Comparison of ENCODE assay signal across 13 mouse cellular contexts in the genomic region with DNA sequence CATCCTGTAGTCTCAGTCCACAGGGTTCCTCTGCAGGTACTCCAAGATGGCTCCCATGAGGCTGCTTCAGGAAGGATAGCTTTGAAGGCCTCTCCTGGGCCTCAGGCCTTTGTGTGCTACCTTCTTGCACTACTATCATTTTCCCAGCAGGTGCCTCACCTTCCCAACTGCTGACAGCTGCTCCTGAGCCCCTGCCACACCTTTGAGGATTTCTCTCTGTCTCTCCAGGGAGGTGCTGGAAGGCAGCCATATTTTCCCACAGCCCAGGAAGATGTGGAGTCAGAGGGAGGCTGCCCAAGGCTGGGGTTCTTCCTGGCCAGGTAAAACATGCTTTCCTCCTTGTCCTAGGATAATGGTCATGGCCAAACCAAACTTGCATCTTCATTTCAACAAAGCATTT.
DNase-seq lines count a peak whose midpoint lies in the region; ATAC-seq and TF ChIP-seq lines count a peak whose summit lies in the region.
"Had no signal": no experiment of that assay in that cellular context is flagged by ENCODE, and none has a peak within 500 bp of the region (broad histone marks: within the 10 kb centered on the region; RNA-seq: fewer than 3 reads in every experiment).

No protein-coding gene starts in this region.

- H3K9me3 ChIP-seq in embryonic facial prominence, embryonic 14.5 days (ENCODE audit: control insufficient read depth, low read length): no peaks in the 10 kb centered on the region
- H3K9me3 ChIP-seq in embryonic facial prominence, embryonic 10.5 days: no peaks in the 10 kb centered on the region
- no peaks in the 10 kb centered on the region for H3K9me3 ChIP-seq in forebrain, embryonic 12.5 days
- H3K9me3 ChIP-seq: embryonic facial prominence, embryonic 13.5 days; midbrain, embryonic 12.5 days had no signal

- H3K4me1 ChIP-seq in embryonic facial prominence, embryonic 14.5 days (ENCODE audit: control insufficient read depth, insufficient read depth, low read length): no peaks in the 10 kb centered on the region
- peaks cover 7% of the 10 kb centered on the region for H3K4me1 ChIP-seq in embryonic facial prominence, embryonic 10.5 days
- H3K4me1 ChIP-seq in forebrain, embryonic 12.5 days: peaks cover 5% of the 10 kb centered on the region; the same call in 1 of the 2 replicates
- H3K4me1 ChIP-seq: embryonic facial prominence, embryonic 13.5 days had no signal

- no peak for TF ChIP-seq POLR2A in brain, embryonic 14.5 days (IDR thresholded peaks at IDR 0.05; ENCODE audit: borderline replicate concordance, extremely low read depth, insufficient read depth, insufficient read length, poor library complexity, severe bottlenecking)

- H3K36me3 ChIP-seq in embryonic facial prominence, embryonic 14.5 days (ENCODE audit: control insufficient read depth, insufficient read depth, low read length): no peaks in the 10 kb centered on the region
- H3K36me3 ChIP-seq in embryonic facial prominence, embryonic 10.5 days (replicated peaks): no peaks in the 10 kb centered on the region
- no peaks in the 10 kb centered on the region for H3K36me3 ChIP-seq in forebrain, embryonic 12.5 days (replicated peaks)
- H3K36me3 ChIP-seq: midbrain, embryonic 12.5 days had no signal

- H3K4me3 ChIP-seq in embryonic facial prominence, embryonic 14.5 days (ENCODE audit: low read depth, low read length): no peak overlapping the region
- no peak overlapping the region for H3K4me3 ChIP-seq in embryonic facial prominence, embryonic 10.5 days
- H3K4me3 ChIP-seq in forebrain, embryonic 12.5 days (replicated peaks): no peak overlapping the region
- H3K4me3 ChIP-seq: embryonic facial prominence, embryonic 13.5 days; midbrain, embryonic 12.5 days had no signal

- DNase-seq in embryonic facial prominence, embryonic 14.5 days (ENCODE audit: low spot score): peak; percentile 56
- DNase-seq in embryonic facial prominence, embryonic 10.5 days (ENCODE audit: low spot score): no peak
- DNase-seq in left cerebral cortex, postnatal 4 days: peak; percentile 18
- DNase-seq in left cerebral cortex, adult 18-20 months (ENCODE audit: low spot score in 2 of 2): no peak
- DNase-seq in brain, embryonic 14.5 days (ENCODE audit: low read depth): no peak
- DNase-seq in kidney, postnatal 25 days: peak; percentile 42 to 60
- no peak for DNase-seq in urinary bladder, adult 2 months (ENCODE audit: low spot score)
- DNase-seq: adrenal gland, postnatal 10 days; gastrocnemius, postnatal 10 days; right cerebral cortex, adult 18-20 months had no signal

- ATAC-seq in embryonic facial prominence, embryonic 14.5 days (ENCODE audit: low read depth): peak; percentile 75; the same call in 1 of the 2 replicates
- ATAC-seq in forebrain, embryonic 12.5 days (ENCODE audit: low FRiP score): no peak

- H3K27me3 ChIP-seq in embryonic facial prominence, embryonic 14.5 days (replicated peaks; ENCODE audit: control insufficient read depth, insufficient read depth, low read length): no peaks in the 10 kb centered on the region
- no peaks in the 10 kb centered on the region for H3K27me3 ChIP-seq in embryonic facial prominence, embryonic 10.5 days (replicated peaks; ENCODE audit: low read depth, poor library complexity, severe bottlenecking)
- no peaks in the 10 kb centered on the region for H3K27me3 ChIP-seq in forebrain, embryonic 12.5 days
- H3K27me3 ChIP-seq: embryonic facial prominence, embryonic 13.5 days; midbrain, embryonic 12.5 days had no signal

- no peak overlapping the region for H3K4me2 ChIP-seq in embryonic facial prominence, embryonic 14.5 days (ENCODE audit: low read depth, low read length)
- no peak overlapping the region for H3K4me2 ChIP-seq in forebrain, embryonic 12.5 days
- H3K4me2 ChIP-seq: embryonic facial prominence, embryonic 13.5 days; midbrain, embryonic 12.5 days had no signal

- intact Hi-C loops in left cerebral cortex, postnatal 4 days (cut with DNase I): no loop called here

- H3K27ac ChIP-seq in embryonic facial prominence, embryonic 14.5 days (replicated peaks; ENCODE audit: low read depth, low read length): no peak overlapping the region
- no peak overlapping the region for H3K27ac ChIP-seq in embryonic facial prominence, embryonic 10.5 days (replicated peaks)
- H3K27ac ChIP-seq in forebrain, embryonic 12.5 days: no peak overlapping the region
- H3K27ac ChIP-seq: embryonic facial prominence, embryonic 13.5 days; midbrain, embryonic 12.5 days had no signal

- no peak overlapping the region for H3K9ac ChIP-seq in embryonic facial prominence, embryonic 14.5 days (ENCODE audit: low read depth, low read length)
- H3K9ac ChIP-seq in forebrain, embryonic 12.5 days: no peak overlapping the region
- H3K9ac ChIP-seq: embryonic facial prominence, embryonic 13.5 days; midbrain, embryonic 12.5 days had no signal

- TF ChIP-seq CTCF in brain, embryonic 14.5 days (IDR thresholded peaks at IDR 0.05; ENCODE audit: borderline replicate concordance, extremely low read depth, insufficient read depth, insufficient read length): peak; percentile 12; the same call in 1 of the 2 replicates

Comparison
In these comparisons a context has a peak if more than half of its experiments do, and no peak if none do; other contexts are left out.
1. DNase-seq: peak in embryonic facial prominence, embryonic 14.5 days (single experiment), left cerebral cortex, postnatal 4 days (single experiment) and kidney, postnatal 25 days (2 of 2); none in embryonic facial prominence, embryonic 10.5 days (single experiment), left cerebral cortex, adult 18-20 months (0 of 2), brain, embryonic 14.5 days (single experiment) and urinary bladder, adult 2 months (single experiment).